Mouse (Mus musculus) heart, embryonic 11.5 days (tissue): ENCODE measurements around the gene Tmem246. TPM values are rescaled to one million over a fixed set of nuclear protein-coding genes. Genes with fewer than 3 reads are reported as not detected.
"Not testable (repeated sequence)": the region's sequence is repeated elsewhere in the genome, so short reads cannot be mapped to it uniquely, and the experiment has no call there.

ENCODE experiments used
- ATAC-seq: fragments of 200-750 bp; cut with Nextera tagmentation; replicated peaks from 2 replicates; pipeline ENCODE4 v1.8.0; 2017; ENCODE audit warnings: moderate library complexity; ENCODE audit not compliant: insufficient number of reproducible peaks, low FRiP score, low TSS enrichment
- H3K27ac ChIP-seq: fragments of 300-500 bp; sonication (generic); 2 replicates; pipeline ENCODE4 v1.5.1; 2014; ENCODE audit warnings: mild to moderate bottlenecking, low read depth, low read length
- H3K27me3 ChIP-seq: fragments of 300-500 bp; sonication (generic); 2 replicates; pipeline ENCODE4 v1.6.1; 2014; ENCODE audit warnings: mild to moderate bottlenecking, low read length, mixed read lengths; ENCODE audit not compliant: control insufficient read depth, insufficient read depth
- H3K36me3 ChIP-seq: fragments of 300-500 bp; sonication (generic); 2 replicates; pipeline ENCODE4 v1.6.1; 2014; ENCODE audit warnings: mild to moderate bottlenecking, low read length, moderate library complexity, mixed read lengths; ENCODE audit not compliant: control insufficient read depth, insufficient read depth
- H3K4me1 ChIP-seq: fragments of 300-500 bp; sonication (generic); 2 replicates; pipeline ENCODE4 v1.6.1; 2014; ENCODE audit warnings: low read length; ENCODE audit not compliant: control insufficient read depth, insufficient read depth
- H3K4me2 ChIP-seq: fragments of 300-500 bp; sonication (generic); 2 replicates; pipeline ENCODE4 v1.6.1; 2014; ENCODE audit warnings: mild to moderate bottlenecking, moderate library complexity
- H3K4me3 ChIP-seq: fragments of 300-500 bp; sonication (generic); 2 replicates; pipeline ENCODE4 v1.5.1; 2014; ENCODE audit warnings: low read depth, low read length
- H3K9ac ChIP-seq: fragments of 300-500 bp; sonication (generic); 2 replicates; pipeline ENCODE4 v1.6.1; 2014; ENCODE audit warnings: mild to moderate bottlenecking, low read depth, low read length, moderate library complexity
- H3K9me3 ChIP-seq: fragments of 300-500 bp; sonication (generic); replicated peaks from 2 replicates; pipeline ENCODE4 v1.6.1; 2016; ENCODE audit warnings: low read length; ENCODE audit not compliant: control insufficient read depth
- WGBS: fragments of 180-500 bp; shearing (Covaris S2); extraction: QIAGEN DNeasy Blood & Tissue Kit; methylation state at CpG from one replicate; pipeline ENCODE4 v1.1.7; 2014; ENCODE audit not compliant: insufficient replicate concordance; 5-methylcytosine and 5-hydroxymethylcytosine counted together
- polyA plus RNA-seq: library from polyadenylated mRNA; unstranded; fragments of >200 nt; fragmentation: Nextera tagmentation; extraction: Ambion mirVana; gene quantifications from 2 replicates; pipeline ENCODE4 v1.2.1, GENCODE M21; 2014

Tmem246 gene
- polyA plus RNA-seq, 1 experiment from 2014 or later = 41.8 TPM

DNA sequence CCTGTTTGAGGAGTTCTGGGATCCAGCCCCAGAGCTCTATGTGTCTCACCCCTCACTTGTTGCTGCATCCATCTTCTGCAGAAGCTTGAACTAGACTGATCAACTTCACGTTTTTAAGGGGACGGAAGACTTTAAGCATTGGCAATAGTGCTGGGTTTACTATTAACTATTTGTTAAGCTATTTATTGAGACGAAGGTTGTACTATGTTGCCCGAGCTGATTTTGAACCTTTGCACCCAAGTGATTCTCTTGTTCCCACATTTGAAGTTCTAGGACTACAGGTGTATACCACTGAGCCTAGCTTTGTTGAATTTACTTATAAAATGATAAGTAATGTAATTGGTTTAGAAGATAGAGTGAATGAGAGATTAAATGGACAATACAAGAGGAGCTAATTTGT lies 26.2 kb upstream of the Tmem246 start:
- H3K27ac ChIP-seq = no peak overlapping the region
- no peaks in the 10 kb centered on the region for H3K27me3 ChIP-seq
- 69% methylated on average over 4 of the region's 4 CpGs for WGBS
- H3K36me3 ChIP-seq = no peaks in the 10 kb centered on the region
- H3K4me2 ChIP-seq = no peak overlapping the region
- no peaks in the 10 kb centered on the region for H3K9me3 ChIP-seq
- no peak overlapping the region for H3K9ac ChIP-seq
- ATAC-seq = no peak
- no peaks in the 10 kb centered on the region for H3K4me1 ChIP-seq
- no peak overlapping the region for H3K4me3 ChIP-seq

DNA sequence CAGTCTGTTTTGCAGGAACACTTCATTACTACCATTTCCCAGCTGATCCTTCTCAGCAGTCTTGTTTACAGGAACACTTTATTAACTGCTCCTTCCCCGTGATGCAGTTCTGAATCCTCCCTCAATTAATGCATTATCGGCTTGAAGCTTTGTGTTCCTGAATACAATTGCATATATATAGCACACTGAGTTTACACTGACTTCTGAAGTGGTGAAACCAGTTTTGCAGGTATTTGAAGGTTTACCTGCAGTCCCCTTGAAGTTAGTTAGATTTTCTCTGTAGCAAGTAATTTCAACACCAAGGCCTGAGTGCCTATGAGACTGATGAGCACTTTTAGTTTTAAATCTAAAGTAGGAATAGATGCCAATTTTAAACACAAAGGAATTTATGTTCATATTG lies 24.6 kb upstream of the Tmem246 start:
- no peaks in the 10 kb centered on the region for H3K4me1 ChIP-seq
- no peak overlapping the region for H3K27ac ChIP-seq
- WGBS = 76% methylated on average over 2 of the region's 2 CpGs
- H3K36me3 ChIP-seq = no peaks in the 10 kb centered on the region
- no peaks in the 10 kb centered on the region for H3K27me3 ChIP-seq
- no peak overlapping the region for H3K4me2 ChIP-seq
- no peaks in the 10 kb centered on the region for H3K9me3 ChIP-seq
- H3K4me3 ChIP-seq = no peak overlapping the region
- no peak overlapping the region for H3K9ac ChIP-seq
- ATAC-seq = no peak

GRCm38 (mm10) chr4:49619861-49620260 lies 22.2 kb upstream of the Tmem246 start:
- not testable (repeated sequence) for H3K36me3 ChIP-seq, ATAC-seq, H3K9me3 ChIP-seq, H3K4me2 ChIP-seq, H3K27ac ChIP-seq, H3K9ac ChIP-seq, H3K4me3 ChIP-seq, H3K4me1 ChIP-seq, H3K27me3 ChIP-seq
- 79% methylated on average over 7 of the region's 7 CpGs for WGBS

DNA sequence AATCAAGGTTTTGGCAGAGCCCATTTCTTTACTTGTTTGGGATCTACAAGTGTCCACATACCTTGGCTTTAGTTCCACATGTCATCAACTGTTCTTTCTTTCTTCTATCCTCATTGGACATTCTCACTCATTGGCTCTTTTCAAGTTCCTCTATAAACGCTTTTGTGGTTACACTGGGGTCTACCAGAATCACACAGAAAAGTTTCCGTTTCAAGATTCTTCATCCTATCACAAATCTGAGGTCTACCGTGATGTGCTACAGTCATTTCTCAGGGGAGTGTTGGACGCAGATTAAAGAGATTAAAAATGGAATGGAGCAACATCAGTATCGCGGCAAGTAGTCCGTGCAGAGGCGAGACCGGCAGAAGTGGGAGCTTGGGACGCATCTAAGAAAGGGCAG lies 19.2 kb upstream of the Tmem246 start:
- WGBS = 87% methylated on average over 10 of the region's 10 CpGs
- H3K9ac ChIP-seq = no peak overlapping the region
- no peaks in the 10 kb centered on the region for H3K9me3 ChIP-seq
- ATAC-seq = no peak
- no peaks in the 10 kb centered on the region for H3K4me1 ChIP-seq
- no peak overlapping the region for H3K4me2 ChIP-seq
- H3K27ac ChIP-seq = no peak overlapping the region
- H3K4me3 ChIP-seq = no peak overlapping the region
- H3K27me3 ChIP-seq = no peaks in the 10 kb centered on the region
- H3K36me3 ChIP-seq = no peaks in the 10 kb centered on the region

DNA sequence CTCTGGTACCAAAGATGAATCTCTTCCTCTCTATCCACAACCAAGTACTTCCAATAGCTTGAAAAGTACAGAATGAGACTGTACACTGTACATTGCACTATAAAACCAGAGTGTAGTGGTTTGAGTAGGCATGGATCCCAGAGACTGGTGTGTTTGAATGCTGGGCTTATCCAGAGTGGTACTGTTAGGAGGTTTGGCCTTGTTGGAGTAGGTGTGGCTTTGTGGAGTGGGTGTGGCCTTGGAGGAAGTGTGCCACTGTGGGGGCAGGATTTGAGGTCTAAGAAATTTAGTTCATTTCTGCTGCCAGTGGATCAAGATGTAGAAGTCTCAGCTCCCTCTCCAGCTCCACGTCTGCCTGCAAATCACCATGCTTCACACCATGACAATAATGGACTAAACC lies 7.8 kb upstream of the Tmem246 start:
- H3K4me3 ChIP-seq = no peak overlapping the region
- H3K4me2 ChIP-seq = no peak overlapping the region
- H3K27me3 ChIP-seq = no peaks in the 10 kb centered on the region
- no peak overlapping the region for H3K9ac ChIP-seq
- no peaks in the 10 kb centered on the region for H3K9me3 ChIP-seq
- no peaks in the 10 kb centered on the region for H3K4me1 ChIP-seq
- WGBS = 81% methylated on average over 1 of the region's 1 CpGs
- no peaks in the 10 kb centered on the region for H3K36me3 ChIP-seq
- H3K27ac ChIP-seq = no peak overlapping the region
- ATAC-seq = no peak

GRCm38 (mm10) chr4:49604616-49605015 lies 6.9 kb upstream of the Tmem246 start:
- no peaks in the 10 kb centered on the region for H3K36me3 ChIP-seq
- no peak for ATAC-seq
- H3K4me3 ChIP-seq = no peak overlapping the region
- H3K4me2 ChIP-seq = no peak overlapping the region
- no peak overlapping the region for H3K27ac ChIP-seq
- no peaks in the 10 kb centered on the region for H3K9me3 ChIP-seq
- H3K4me1 ChIP-seq = no peaks in the 10 kb centered on the region
- WGBS = 80% methylated on average over 5 of the region's 5 CpGs
- H3K27me3 ChIP-seq = no peaks in the 10 kb centered on the region
- no peak overlapping the region for H3K9ac ChIP-seq

GRCm38 (mm10) chr4:49604016-49604546 lies 6.4 kb upstream of the Tmem246 start:
- 58% methylated on average over 1 of the region's 1 CpGs for WGBS
- no peak for ATAC-seq

DNA sequence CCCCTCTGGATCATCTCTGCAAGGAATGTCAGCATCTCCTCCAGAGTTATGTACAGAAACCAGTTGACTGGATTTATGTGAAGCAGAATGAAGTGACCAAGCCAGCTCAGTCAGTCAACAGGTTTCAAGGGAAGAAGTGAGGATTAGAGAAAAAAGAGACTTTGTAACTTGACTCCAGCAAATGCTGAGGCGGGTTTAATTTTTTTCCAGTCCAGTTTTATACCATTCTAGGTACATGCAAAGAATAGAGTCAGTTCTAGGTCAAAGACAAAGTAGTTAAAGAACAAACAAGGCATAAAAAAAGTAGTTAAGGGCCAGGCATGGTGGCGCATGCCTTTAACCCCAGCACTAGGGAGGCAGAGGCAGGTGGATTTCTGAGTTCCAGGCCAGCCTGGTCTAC lies 5.5 kb upstream of the Tmem246 start:
- Histone ChIP-seq H3K4me3 (no peak overlapping the region), H3K27me3 (no peaks in the 10 kb centered on the region), H3K36me3 (no peaks in the 10 kb centered on the region), H3K9me3 (no peaks in the 10 kb centered on the region), H3K4me2 (no peak overlapping the region), H3K9ac (no peak overlapping the region), H3K27ac (no peak overlapping the region), H3K4me1 (no peaks in the 10 kb centered on the region)
- WGBS = 73% methylated on average over 2 of the region's 2 CpGs
- ATAC-seq = no peak

More at GRCm38 (mm10) chr4:49604016-49604546, 6.4 kb upstream of the Tmem246 start:
- H3K27ac ChIP-seq = no peak overlapping the region
- H3K9ac ChIP-seq = no peak overlapping the region
- no peak overlapping the region for H3K4me2 ChIP-seq
- H3K9me3 ChIP-seq = no peaks in the 10 kb centered on the region
- no peaks in the 10 kb centered on the region for H3K36me3 ChIP-seq
- H3K4me1 ChIP-seq = no peaks in the 10 kb centered on the region
- H3K27me3 ChIP-seq = no peaks in the 10 kb centered on the region
- no peak overlapping the region for H3K4me3 ChIP-seq

- Histone ChIP-seq H3K4me1 (no peaks in the 10 kb centered on the region), H3K27ac (peak overlapping the region; percentile 89), H3K9me3 (no peaks in the 10 kb centered on the region), H3K9ac (peak overlapping the region; percentile 88), H3K4me2 (peak overlapping the region; percentile 72), H3K4me3 (peak overlapping the region; percentile 84), H3K27me3 (no peaks in the 10 kb centered on the region), H3K36me3 (no peaks in the 10 kb centered on the region)
- under 1% methylated on average over 20 of the region's 20 CpGs for WGBS
- peak; percentile 68 for ATAC-seq
These were observed 862 bp downstream of the Tmem246 start for GRCm38 (mm10) chr4:49596846-49597182.
